Mouse (Mus musculus): ENCODE results near the gene Nat10.

DNA sequence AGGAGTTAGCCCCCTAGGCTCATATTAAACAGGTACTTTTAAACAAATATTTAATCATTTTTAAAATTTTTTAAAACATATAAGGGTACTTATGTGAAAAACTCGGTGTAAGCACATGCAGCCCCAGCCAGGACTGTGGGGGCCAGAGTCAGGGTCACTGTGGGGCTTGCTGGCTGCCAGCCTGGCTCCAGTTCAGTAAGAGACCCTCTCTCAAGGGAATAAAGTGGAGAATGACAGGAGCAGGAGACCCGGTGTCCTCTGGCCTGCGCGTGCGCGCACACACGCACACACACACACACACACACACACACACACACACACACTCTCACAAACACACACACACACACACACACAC lies 41.8 kb downstream of the Nat10 start:
- no peak for TF ChIP-seq CTCF (IDR thresholded peaks at IDR 0.05; ENCODE audit: low read depth)
- TF ChIP-seq EP300 (optimal IDR thresholded peaks at IDR 0.05): no peak
